In genomic region chr8:95806461-95807191, GRCm38 (mm10) we compare ENCODE assay signal across 8 mouse cellular contexts. TPM values are rescaled to one million over a fixed set of nuclear protein-coding genes. Genes with fewer than 3 reads are reported as not detected.
DNase-seq lines count a peak whose midpoint lies in the region; ATAC-seq lines count a peak whose summit lies in the region.

No protein-coding gene starts in this region.

- no peaks in the 10 kb centered on the region for H3K27me3 ChIP-seq in forebrain, embryonic 11.5 days (ENCODE audit: control insufficient read depth, insufficient read depth, low read length)
- H3K27me3 ChIP-seq in kidney, embryonic 14.5 days (ENCODE audit: control insufficient read depth, insufficient read depth, low read length), result no peaks in the 10 kb centered on the region
- no peaks in the 10 kb centered on the region for H3K27me3 ChIP-seq in midbrain, embryonic 13.5 days

- H3K36me3 ChIP-seq in forebrain, embryonic 11.5 days (ENCODE audit: control insufficient read depth, insufficient read depth, low read length), result no peaks in the 10 kb centered on the region; the same call in 1 of the 2 replicates
- H3K36me3 ChIP-seq in kidney, embryonic 14.5 days (ENCODE audit: control insufficient read depth, insufficient read depth, low read length), result peaks cover 6% of the 10 kb centered on the region; the same call in 1 of the 2 replicates
- no peaks in the 10 kb centered on the region for H3K36me3 ChIP-seq in midbrain, embryonic 13.5 days

- under 1% methylated on average over 62 of the region's 69 CpGs for WGBS in forebrain, embryonic 11.5 days
- 2% methylated on average over 51 of the region's 69 CpGs for WGBS in kidney, embryonic 14.5 days
- WGBS in midbrain, embryonic 13.5 days, result under 1% methylated on average over 55 of the region's 69 CpGs

- H3K4me3 ChIP-seq in forebrain, embryonic 11.5 days (ENCODE audit: low read depth, low read length), result peak overlapping the region; percentile 99
- H3K4me3 ChIP-seq in kidney, embryonic 14.5 days (ENCODE audit: low read length), result peak overlapping the region; percentile 100
- peak overlapping the region; percentile 99 for H3K4me3 ChIP-seq in midbrain, embryonic 13.5 days (replicated peaks)

- peak overlapping the region; percentile 89 for H3K4me2 ChIP-seq in forebrain, embryonic 11.5 days (ENCODE audit: low read depth, low read length, severe bottlenecking)
- H3K4me2 ChIP-seq in kidney, embryonic 14.5 days (replicated peaks; ENCODE audit: low read depth, low read length), result peak overlapping the region; percentile 73
- peak overlapping the region; percentile 97 for H3K4me2 ChIP-seq in midbrain, embryonic 13.5 days (replicated peaks)

- peak; percentile 29 to 58 for DNase-seq in adrenal gland, adult 18-20 months (ENCODE audit: low spot score in 2 of 2)
- no peak for DNase-seq in adrenal gland, postnatal 10 days
- peak; percentile 4 to 9 for DNase-seq in monocyte, adult 2 months (ENCODE audit: low read depth in 1 of 2, low spot score in 2 of 2)
- no peak for DNase-seq in forebrain, embryonic 11.5 days (ENCODE audit: low spot score)
- peak; percentile 80 for DNase-seq in testis, postnatal 14 days (ENCODE audit: low spot score)

- no peaks in the 10 kb centered on the region for H3K9me3 ChIP-seq in forebrain, embryonic 11.5 days (ENCODE audit: control insufficient read depth, low read length)
- H3K9me3 ChIP-seq in kidney, embryonic 14.5 days (ENCODE audit: control insufficient read depth, low read length), result no peaks in the 10 kb centered on the region
- H3K9me3 ChIP-seq in midbrain, embryonic 13.5 days, result no peaks in the 10 kb centered on the region

- no peak for ATAC-seq in monocyte, adult 5-6 weeks (replicated peaks; ENCODE audit: insufficient number of reproducible peaks, low FRiP score, low TSS enrichment, poor library complexity, severe bottlenecking)
- ATAC-seq in forebrain, embryonic 11.5 days (replicated peaks; ENCODE audit: low FRiP score), result peak; percentile 9; the same call in 1 of the 2 replicates
- no peak for ATAC-seq in kidney, embryonic 14.5 days (ENCODE audit: low FRiP score, low TSS enrichment)
- ATAC-seq in midbrain, embryonic 13.5 days, result no peak; the same call in 1 of the 2 replicates

- peaks cover 9% of the 10 kb centered on the region for H3K4me1 ChIP-seq in forebrain, embryonic 11.5 days (replicated peaks; ENCODE audit: control insufficient read depth, insufficient read depth, low read length)
- H3K4me1 ChIP-seq in kidney, embryonic 14.5 days (ENCODE audit: control insufficient read depth, insufficient read depth, low read length), result peaks cover 14% of the 10 kb centered on the region
- H3K4me1 ChIP-seq in midbrain, embryonic 13.5 days (replicated peaks), result peaks cover 30% of the 10 kb centered on the region

- H3K27ac ChIP-seq in forebrain, embryonic 11.5 days (ENCODE audit: low read depth, low read length), result peak overlapping the region; percentile 86
- H3K27ac ChIP-seq in kidney, embryonic 14.5 days (ENCODE audit: low read depth, low read length), result peak overlapping the region; percentile 91
- peak overlapping the region; percentile 92 for H3K27ac ChIP-seq in midbrain, embryonic 13.5 days

- peak overlapping the region; percentile 98 for H3K9ac ChIP-seq in forebrain, embryonic 11.5 days (ENCODE audit: low read length)
- H3K9ac ChIP-seq in kidney, embryonic 14.5 days (ENCODE audit: low read depth, low read length), result peak overlapping the region; percentile 99
- peak overlapping the region; percentile 98 for H3K9ac ChIP-seq in midbrain, embryonic 13.5 days (replicated peaks)

RNA-seq across cellular contexts. Expression of gene Cnot1, which starts 0.6 kb away (rescaled TPM):
- total RNA-seq in adrenal gland, adult 18-20 months (2021), result 100 to 1,000 TPM; 119 to 147 TPM
- 100 to 1,000 TPM; 120 to 163 TPM for total RNA-seq in adrenal gland, postnatal 10 days (2021)
- 101 to 184 TPM (median 103 TPM) in 3 replicates for total RNA-seq in monocyte, adult 5-6 weeks (2017)
- 133 and 136 TPM in 2 replicates for polyA plus RNA-seq in forebrain, embryonic 11.5 days (2014; fragmentation: Nextera tagmentation; extraction: Ambion mirVana)
- polyA plus RNA-seq in kidney, embryonic 14.5 days (2014; fragmentation: Nextera tagmentation; extraction: Ambion mirVana), result 75.4 and 128 TPM in 2 replicates
- 52.1 and 52.7 TPM in 2 replicates for polyA plus RNA-seq in midbrain, embryonic 13.5 days (2015; fragmentation: Nextera tagmentation; extraction: Ambion mirVana)

RNA-seq across cellular contexts. Expression of gene Sap18b, which starts 18.5 kb away (rescaled TPM):
- 100 to 1,000 TPM; 163 to 197 TPM for total RNA-seq in adrenal gland, adult 18-20 months (2021)
- total RNA-seq in adrenal gland, postnatal 10 days (2021), result 100 to 1,000 TPM; 154 to 168 TPM
- 118 to 151 TPM (median 147 TPM) in 3 replicates for total RNA-seq in monocyte, adult 5-6 weeks (2017)
- 327 and 379 TPM in 2 replicates for polyA plus RNA-seq in forebrain, embryonic 11.5 days (2014; fragmentation: Nextera tagmentation; extraction: Ambion mirVana)
- polyA plus RNA-seq in kidney, embryonic 14.5 days (2014; fragmentation: Nextera tagmentation; extraction: Ambion mirVana), result 359 and 395 TPM in 2 replicates
- 252 and 266 TPM in 2 replicates for polyA plus RNA-seq in midbrain, embryonic 13.5 days (2015; fragmentation: Nextera tagmentation; extraction: Ambion mirVana)

RNA-seq across cellular contexts. Expression of gene Slc38a7, which starts 46.7 kb away (rescaled TPM):
- 10 to 100 TPM; 13.3 to 20.4 TPM for total RNA-seq in adrenal gland, adult 18-20 months (2021)
- 10 to 100 TPM; 12.9 to 15.5 TPM for total RNA-seq in adrenal gland, postnatal 10 days (2021)
- total RNA-seq in monocyte, adult 5-6 weeks (2017), result 5.0 to 16.9 TPM (median 5.9 TPM) in 3 replicates
- 19.6 and 20.3 TPM in 2 replicates for polyA plus RNA-seq in forebrain, embryonic 11.5 days (2014; fragmentation: Nextera tagmentation; extraction: Ambion mirVana)
- 12.5 and 14.6 TPM in 2 replicates for polyA plus RNA-seq in kidney, embryonic 14.5 days (2014; fragmentation: Nextera tagmentation; extraction: Ambion mirVana)
- 22.7 and 25.3 TPM in 2 replicates for polyA plus RNA-seq in midbrain, embryonic 13.5 days (2015; fragmentation: Nextera tagmentation; extraction: Ambion mirVana)

Comparison
In these comparisons a context has a peak if more than half of its experiments do, and no peak if none do; other contexts are left out.
1. DNase-seq: peak in adrenal gland, adult 18-20 months (2 of 2), monocyte, adult 2 months (2 of 2) and testis, postnatal 14 days (single experiment); none in adrenal gland, postnatal 10 days (single experiment) and forebrain, embryonic 11.5 days (single experiment).
2. Peak in every context shown above with its lines, with median percentiles within 50 percentile points of each other: H3K27ac ChIP-seq, H3K4me2 ChIP-seq, H3K4me3 ChIP-seq and H3K9ac ChIP-seq.